Mouse (Mus musculus) brown adipose tissue, adult 24 weeks (tissue): ENCODE results near the gene Mnx1. TPM values are rescaled to one million over a fixed set of nuclear protein-coding genes. Genes with fewer than 3 reads are reported as not detected.
"Not testable (repeated sequence)": the region's sequence is repeated elsewhere in the genome, so short reads cannot be mapped to it uniquely, and the experiment has no call there.

Source experiments
- H3K27ac ChIP-seq: fragments of 200-500 bp; replicated peaks from 2 replicates; pipeline ENCODE4 v1.5.1; 2012; ENCODE audit warnings: low read depth, mild to moderate bottlenecking, low read length
- H3K4me1 ChIP-seq: fragments of 200-500 bp; 2 replicates; pipeline ENCODE4 v1.6.1; 2012; ENCODE audit warnings: low read length, mixed read lengths; ENCODE audit not compliant: control insufficient read depth, insufficient read depth, insufficient read length
- H3K4me3 ChIP-seq: fragments of 200-500 bp; 2 replicates; pipeline ENCODE4 v1.5.1; 2012; ENCODE audit warnings: low read depth, mild to moderate bottlenecking, low read length, moderate library complexity; ENCODE audit not compliant: insufficient read depth
- polyA plus RNA-seq: library from polyadenylated mRNA; stranded (reverse); fragments of >200 nt; gene quantifications from 2 replicates; pipeline ENCODE4 v1.2.4, GENCODE M21; 2012; ENCODE audit not compliant: missing spikeins, insufficient read depth, insufficient read length

Gene Mnx1
- polyA plus RNA-seq, 1 experiment: not detected

DNA sequence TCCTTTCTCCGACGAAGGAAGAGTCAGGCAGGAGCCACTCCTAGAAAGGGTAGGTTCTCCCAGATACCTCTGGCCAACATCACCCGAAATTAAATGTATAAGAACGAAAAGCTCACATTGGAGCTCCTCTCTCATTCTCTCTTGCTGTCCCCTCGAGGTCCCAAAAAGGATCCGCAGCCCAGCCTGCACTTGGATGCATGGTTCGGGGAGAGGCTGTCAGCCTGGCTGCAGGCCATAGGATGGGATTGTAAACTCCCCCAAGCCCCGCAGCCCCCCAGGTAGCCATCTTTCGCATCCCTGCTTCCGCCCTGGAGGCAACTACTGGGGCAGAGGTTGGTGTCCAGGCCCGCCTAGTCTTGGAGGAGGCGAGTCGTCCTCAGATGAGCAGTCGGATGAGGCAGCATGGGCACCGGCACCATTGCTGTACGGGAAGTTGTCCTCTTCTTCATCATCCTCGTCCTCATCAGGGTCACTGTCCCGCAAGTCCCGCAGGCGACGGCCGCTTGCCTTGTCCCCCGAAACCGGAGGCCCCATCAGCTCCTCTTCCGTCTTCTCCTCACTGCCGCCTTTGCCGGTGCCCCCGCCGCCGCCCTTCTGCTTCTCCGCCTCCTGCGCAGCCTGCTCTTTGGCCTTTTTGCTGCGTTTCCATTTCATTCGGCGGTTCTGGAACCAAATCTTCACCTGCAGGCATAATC, 4.6 kb downstream of the Mnx1 start:
- Histone ChIP-seq H3K4me3 (no peak overlapping the region), H3K4me1 (no peaks in the 10 kb centered on the region), H3K27ac (no peak overlapping the region)

DNA sequence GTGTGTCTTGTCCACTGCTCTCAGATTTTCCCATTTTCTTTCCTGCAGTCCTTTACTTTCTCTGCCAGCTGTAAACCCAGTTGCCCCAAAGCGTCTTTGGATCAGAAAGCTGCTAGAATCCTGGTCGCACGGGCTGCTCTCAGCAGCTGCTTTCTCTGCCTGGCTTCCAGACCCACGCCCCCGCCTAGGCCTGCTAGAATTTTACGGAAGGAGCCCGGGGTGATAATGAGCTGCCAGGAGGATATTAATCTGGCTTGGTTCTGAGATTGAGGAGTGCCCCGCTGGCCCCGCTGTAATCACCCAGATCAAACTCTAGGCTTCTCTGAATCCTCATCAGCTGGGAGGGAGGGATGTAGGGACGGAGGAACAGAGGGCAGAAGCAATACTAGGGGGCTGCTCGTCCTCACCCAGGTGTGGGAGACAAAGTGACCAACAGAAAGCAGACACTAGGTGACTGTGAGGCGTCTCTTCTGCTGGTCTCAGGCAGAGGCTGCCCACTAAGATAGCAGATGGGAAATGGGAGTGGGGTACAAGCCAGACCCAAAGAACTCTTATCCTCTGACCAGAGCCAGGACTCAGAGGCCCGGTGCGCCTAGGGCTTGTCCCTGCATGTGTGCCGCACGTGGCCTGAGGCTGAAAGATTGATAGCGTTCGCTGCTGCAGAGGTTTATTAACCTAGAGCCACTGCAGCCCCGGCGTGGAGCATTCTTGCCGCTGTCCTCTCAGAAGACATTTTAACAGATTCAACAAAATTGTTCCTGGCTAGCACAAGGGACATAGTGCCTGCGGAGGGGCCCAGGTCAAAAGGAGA, 6.2 kb downstream of the Mnx1 start:
- H3K27ac ChIP-seq: no peak overlapping the region
- no peaks in the 10 kb centered on the region for H3K4me1 ChIP-seq
- no peak overlapping the region for H3K4me3 ChIP-seq

DNA sequence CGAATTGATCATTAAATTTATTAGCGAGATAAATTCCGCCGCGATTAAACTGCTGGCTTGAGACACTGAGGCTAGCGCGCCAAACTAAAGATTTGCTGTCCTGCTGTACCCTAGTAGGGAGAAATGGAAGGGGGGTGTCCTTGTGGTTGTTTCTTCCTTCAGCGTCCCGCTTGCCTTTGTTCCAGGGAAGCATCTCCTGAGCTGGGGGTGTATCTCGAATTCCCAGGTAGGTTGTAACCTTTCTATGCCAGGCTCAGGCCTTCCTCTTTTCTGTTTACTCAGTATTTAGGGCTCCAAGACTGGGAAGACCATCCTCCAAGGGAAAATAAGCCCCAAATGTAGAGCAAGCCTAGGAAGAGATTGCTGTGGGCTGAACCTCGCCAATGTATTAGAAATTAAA, 6.9 kb downstream of the Mnx1 start:
- no peak overlapping the region for H3K4me3 ChIP-seq
- H3K27ac ChIP-seq: no peak overlapping the region
- no peaks in the 10 kb centered on the region for H3K4me1 ChIP-seq

DNA sequence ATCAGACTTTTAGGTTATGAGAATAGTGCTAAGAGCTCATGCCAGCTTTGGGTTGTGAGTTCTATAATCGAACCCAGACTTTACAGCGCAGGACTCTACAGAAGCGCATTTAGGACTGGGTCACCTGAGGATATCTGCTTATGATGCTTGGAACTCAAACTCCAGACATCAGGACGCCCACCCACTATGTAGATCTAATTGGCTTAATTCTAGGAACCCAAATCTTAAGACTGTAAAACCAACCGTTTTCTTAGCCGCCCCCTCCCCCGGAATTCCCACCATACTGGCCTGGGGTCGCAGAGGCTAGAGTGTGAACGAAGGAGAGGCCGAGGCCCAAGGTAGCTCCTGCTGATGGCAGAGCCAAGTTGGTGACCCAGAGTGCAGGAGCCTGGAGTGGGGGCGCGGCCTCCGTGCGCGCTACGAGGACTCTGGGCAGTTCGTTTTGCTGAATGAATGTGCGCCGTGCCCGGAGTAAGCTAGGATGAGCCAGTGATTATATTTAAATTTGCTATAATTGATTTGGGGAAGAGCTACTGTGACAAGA, 7.3 kb downstream of the Mnx1 start:
- Histone ChIP-seq H3K4me3 (no peak overlapping the region), H3K27ac (no peak overlapping the region), H3K4me1 (no peaks in the 10 kb centered on the region)

DNA sequence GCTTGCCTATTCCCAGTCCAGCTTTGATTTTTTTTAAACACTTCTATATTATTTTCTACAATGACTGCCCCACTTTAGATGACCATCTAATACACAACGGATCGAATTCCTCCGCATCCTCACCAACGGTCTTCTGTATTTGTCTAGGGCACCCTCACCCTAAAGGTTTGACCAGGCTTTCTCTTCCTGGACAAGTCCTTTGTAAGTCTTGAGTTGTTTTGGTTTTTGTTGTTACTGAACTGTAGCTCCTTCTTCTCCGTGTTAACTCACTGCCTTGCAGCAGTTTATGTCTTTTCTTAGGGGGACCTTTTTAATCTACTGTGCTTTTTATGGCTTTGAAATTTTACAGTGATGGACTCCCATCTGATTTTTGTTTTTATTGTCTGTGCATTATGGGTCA, 8.0 kb downstream of the Mnx1 start:
- no peak overlapping the region for H3K4me3 ChIP-seq
- no peaks in the 10 kb centered on the region for H3K4me1 ChIP-seq
- H3K27ac ChIP-seq: no peak overlapping the region

DNA sequence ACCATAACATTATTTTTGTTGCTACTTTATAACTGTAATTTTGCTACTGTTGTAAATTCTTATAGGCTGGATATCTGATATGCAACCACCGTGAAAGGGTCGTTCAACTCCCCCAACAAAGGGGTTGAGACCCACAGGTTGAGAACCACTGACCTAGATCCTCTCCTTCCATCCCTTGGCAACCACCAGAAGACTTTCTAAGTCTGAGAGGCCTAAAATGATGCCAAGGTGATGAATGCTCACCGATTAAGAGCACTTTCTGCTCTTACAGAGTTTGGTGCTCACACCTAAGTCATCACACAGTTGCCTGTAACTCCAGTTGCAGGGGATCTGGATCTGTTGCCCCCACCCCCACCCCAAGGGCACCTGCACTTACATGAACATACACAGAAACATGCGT, 8.8 kb downstream of the Mnx1 start:
- Histone ChIP-seq H3K27ac (no peak overlapping the region), H3K4me1 (no peaks in the 10 kb centered on the region), H3K4me3 (no peak overlapping the region)

DNA sequence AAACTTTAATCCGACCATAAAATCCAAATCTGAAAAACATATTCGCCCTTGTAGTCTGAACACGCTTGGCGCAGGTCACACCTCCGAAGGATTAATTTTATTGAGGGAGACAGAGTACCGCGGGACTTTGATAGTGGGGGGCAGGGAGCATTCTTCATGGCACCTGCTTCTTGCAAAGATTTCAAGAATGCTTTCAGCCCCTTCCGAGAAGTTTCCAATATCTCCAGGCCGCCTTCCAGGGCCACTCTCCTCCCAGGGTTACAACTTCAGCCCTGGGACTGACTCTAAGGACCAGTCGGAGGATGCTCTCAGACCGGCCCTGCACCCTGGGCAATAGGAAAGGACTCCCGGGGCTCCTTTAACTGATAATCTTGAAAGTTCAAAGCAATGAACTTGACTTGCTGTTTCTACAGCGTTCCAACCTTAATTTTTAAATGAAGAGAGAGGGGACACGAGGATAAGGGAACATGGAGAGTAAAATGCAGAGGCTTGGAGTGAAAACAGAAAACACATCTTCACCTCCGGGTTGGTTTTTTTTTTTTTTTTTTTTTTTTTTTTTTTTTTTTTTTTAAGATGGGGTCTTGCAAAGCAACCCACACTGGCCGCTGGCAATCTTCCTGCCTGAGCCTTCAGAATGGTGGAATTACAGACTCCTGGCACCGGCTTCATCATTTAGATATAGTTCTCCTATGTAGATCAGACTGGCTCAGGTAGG, 9.8 kb downstream of the Mnx1 start:
- Histone ChIP-seq H3K4me3 (0 out of 2 replicates have a peak overlapping the region, but pooled peaks have one; percentile 38), H3K4me1 (no peaks in the 10 kb centered on the region), H3K27ac (no peak overlapping the region)

DNA sequence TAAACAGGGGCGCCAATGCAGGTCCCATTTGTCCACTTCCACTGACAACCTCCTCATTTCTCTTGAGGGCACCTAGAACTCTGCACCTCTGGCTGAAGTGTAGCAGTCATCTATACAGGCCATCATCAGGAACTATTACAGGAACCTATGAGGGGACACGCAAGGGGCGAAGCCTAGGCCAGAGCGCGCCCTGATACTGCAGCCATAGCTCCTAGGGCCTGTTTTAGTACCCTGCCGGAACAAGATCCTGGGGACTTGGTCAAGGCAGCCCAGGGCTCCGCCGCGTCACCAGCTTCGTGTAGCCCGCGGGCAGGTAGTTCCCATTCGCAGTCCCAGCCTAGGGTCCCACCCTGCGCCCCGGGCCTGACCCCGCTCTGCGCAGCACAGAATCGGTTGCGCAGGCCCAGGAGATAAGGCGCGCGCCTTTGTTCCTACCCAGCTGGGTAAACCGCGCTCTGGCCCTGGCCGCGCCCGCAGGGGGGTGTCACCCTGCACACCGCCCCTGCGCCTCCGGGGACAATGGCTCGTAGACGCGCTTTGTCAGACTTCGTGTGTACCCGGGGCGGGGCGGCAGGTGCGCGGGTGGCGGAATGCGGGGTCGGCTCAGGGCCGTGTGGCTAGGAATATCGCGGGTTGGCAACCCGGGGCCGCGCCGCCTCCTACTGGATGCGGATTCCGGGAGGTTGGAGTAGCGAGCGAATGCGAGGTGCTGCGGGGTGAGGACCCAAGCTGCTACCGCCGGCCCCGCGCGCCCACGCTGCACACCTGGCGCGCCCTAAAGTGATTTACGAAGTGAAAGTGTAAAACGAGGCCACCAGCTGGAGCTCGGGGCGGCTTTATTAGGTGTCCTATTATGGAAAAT, 10.6 kb downstream of the Mnx1 start:
- Histone ChIP-seq H3K4me1 (no peaks in the 10 kb centered on the region), H3K4me3 (peak overlapping the region; percentile 38; the same call in 1 of the 2 replicates), H3K27ac (no peak overlapping the region)

DNA sequence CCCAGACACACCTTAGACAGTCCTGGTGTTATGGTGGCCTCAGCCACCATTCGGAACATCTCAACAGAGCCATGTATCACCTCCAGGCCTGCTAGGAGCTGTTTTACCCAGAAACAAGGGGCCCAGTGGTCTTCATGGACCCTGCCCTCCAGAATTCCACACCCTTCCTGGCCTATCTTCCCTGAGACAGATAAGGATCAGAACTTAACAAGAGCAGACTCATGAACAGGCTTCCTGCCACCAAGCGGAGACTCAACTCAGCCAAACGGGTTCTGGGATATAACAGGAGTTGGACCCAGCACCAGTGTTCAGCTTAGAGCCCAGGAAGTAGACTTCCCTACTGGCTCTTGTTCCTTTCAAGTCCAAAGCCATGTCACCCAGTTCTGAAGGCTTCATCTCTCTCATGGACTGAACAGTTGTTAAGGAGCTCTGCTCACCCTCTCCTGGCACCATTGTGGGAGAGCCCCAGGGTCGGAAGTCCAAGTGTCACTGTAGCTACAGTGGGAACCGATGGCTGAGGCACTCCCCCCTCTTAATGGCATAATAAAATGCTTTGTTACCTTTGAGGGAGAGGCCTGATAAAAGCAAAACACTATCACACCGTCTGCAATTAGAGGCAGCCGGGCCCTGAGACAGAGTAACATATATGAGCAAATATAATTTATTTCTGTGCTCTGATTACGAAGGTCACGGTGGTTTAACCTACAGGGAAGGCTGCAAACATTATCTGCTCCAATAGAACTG, 15.2 kb downstream of the Mnx1 start:
- Histone ChIP-seq H3K27ac (no peak overlapping the region), H3K4me3 (no peak overlapping the region), H3K4me1 (no peaks in the 10 kb centered on the region)

DNA sequence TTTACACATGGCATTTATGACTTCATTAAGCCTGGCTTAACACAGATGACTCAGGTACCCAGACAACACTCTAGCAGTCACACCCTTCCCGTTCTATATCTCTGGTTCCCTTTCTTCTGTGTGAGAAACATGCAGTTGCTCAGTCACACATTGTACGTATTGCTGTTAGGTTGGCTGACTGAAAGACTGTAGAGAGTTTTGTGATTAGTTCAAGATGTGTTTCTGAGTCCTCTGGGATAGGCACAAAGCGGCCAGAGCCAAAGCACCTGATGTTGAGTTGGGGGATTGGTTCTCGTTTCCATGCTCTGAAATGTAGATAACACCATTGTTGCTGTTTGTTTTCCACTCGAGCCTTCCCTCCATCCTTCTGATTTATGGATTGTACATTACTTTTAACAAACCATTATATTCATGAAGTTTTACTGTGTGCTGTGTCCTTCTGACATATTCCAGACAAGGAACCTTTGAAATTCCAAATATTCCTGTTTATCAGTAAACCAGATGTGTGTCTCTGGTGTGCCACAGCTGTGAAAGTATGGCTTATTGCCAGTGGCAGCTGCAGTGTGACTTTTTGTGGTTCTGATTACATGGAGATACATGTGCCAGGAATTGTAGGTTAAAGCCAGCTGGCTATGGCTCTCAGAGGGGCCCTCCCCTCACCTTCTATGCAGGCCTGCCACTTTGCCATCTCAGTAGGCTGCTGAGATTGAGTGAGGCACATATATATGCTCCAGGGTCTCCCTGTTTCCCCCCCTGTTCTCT, 21.2 kb downstream of the Mnx1 start:
- H3K27ac ChIP-seq: no peak overlapping the region
- no peak overlapping the region for H3K4me3 ChIP-seq

DNA sequence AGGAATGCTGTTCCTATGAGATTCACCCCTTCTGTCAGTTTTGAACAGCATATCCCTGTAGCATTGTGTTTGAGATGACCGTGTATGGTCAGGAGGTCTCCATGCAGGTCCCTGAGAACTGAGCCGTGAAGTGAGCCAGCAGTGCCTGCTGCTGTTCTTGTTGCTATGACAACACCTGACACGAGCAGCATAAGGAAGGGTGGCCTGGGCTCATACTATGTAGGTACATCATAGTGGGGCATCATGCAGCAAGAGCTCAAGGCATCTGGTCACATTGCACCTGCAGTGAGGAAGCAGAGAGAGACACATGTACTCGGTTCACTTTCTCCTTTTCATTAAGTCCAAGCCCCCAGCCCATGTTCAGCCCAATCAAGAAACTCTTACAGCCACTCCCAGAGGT, 25.9 kb downstream of the Mnx1 start:
- no peak overlapping the region for H3K4me3 ChIP-seq
- H3K27ac ChIP-seq: no peak overlapping the region
- no peaks in the 10 kb centered on the region for H3K4me1 ChIP-seq

More for the DNA sequence above, 21.2 kb downstream of the Mnx1 start:
- no peaks in the 10 kb centered on the region for H3K4me1 ChIP-seq

DNA sequence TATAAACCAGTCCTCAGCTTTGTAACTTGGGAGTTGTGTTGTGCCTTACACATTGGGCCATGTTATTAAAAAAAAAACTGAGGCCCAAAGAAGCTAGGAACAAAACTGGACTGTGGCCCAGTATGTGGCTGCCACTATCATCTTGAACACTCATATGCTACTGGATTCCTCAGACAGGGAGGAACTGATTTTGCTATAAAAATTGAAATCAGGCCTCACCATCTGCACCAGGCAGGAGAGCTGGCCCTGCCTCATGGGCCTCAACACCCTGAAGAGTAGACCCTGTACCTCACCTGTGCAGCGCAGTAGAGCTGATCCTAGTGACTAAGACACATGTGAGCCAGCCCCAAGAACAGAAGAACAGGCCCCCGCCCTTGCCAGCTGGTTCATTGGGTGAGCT, 33.0 kb downstream of the Mnx1 start:
- Histone ChIP-seq H3K4me3 (no peak overlapping the region), H3K27ac (no peak overlapping the region), H3K4me1 (no peaks in the 10 kb centered on the region)

DNA sequence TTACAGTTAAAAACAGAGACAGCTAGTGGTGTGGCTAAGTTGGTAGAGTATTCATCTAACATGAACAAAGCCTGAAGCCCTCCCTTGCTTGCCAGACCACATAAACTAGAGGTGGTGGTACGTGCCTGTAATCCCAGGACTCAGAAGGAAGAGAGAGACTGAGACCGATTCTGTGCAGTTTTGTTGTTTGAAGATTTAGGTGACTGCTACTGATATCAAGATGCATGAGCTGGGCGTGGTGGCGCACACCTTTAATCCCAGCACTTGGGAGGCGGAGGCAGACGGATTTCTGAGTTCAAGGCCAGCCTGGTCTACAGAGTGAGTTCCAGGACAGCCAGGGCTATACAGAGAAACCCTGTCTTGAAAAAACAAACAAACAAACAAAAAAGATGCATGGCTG, 41.5 kb downstream of the Mnx1 start:
- H3K4me3 ChIP-seq, H3K27ac ChIP-seq, H3K4me1 ChIP-seq: not testable (repeated sequence)
